Mouse (Mus musculus) neutrophil, adult 5-6 weeks (primary cell): ENCODE data around the gene Adam25. TPM values are rescaled to one million over a fixed set of nuclear protein-coding genes. Genes with fewer than 3 reads are reported as not detected.
"Not testable (repeated sequence)": the region's sequence is repeated elsewhere in the genome, so short reads cannot be mapped to it uniquely, and the experiment has no call there.

Experiments
- ATAC-seq: fragments of 151-379, 151-347 bp; 2 replicates; pipeline ENCODE4 v1.8.0; 2017; ENCODE audit warnings: mild to moderate bottlenecking, moderate TSS enrichment; ENCODE audit not compliant: insufficient number of reproducible peaks, poor library complexity, low FRiP score, severe bottlenecking; ENCODE audit errors: extremely low read depth
- total RNA-seq: library from RNA; stranded (forward); fragments of 200-1000 nt; gene quantifications from 2 replicates; pipeline ENCODE4 v1.2.3, GENCODE M21; 2017

The Adam25 gene
- total RNA-seq, result not detected in 2 replicates

- not testable (repeated sequence) for ATAC-seq
Measured at GRCm38 (mm10) chr8:40751908-40752307, at the start of gene Adam25. Gene Adam25, plus strand, starts transcription at chr8:40752208.

- ATAC-seq, result not testable (repeated sequence)
Measured at GRCm38 (mm10) chr8:40715406-40715805, 36.6 kb upstream of the Adam25 start.

GRCm38 (mm10) chr8:40715986-40716385 lies 36.0 kb upstream of the Adam25 start:
- no peak for ATAC-seq

GRCm38 (mm10) chr8:40783320-40783719 lies 31.3 kb downstream of the Adam25 start:
- ATAC-seq, result no peak

- not testable (repeated sequence) for ATAC-seq
Measured at GRCm38 (mm10) chr8:40792973-40793372, 41.0 kb downstream of the Adam25 start, which contains the start of gene Adam20. Gene Adam20, plus strand, starts transcription at chr8:40793273.

GRCm38 (mm10) chr8:40803379-40804079 lies 51.5 kb downstream of the Adam25 start:
- ATAC-seq, result no peak

Other genes with a start within 250 kb of the Adam25 start
- gene Adam24, start 77.1 kb upstream of the Adam25 start, total RNA-seq, result not detected in 2 replicates
- not detected in 2 replicates for gene Adam20, start 41.1 kb downstream of the Adam25 start, total RNA-seq
- gene Adam39, start 70.8 kb downstream of the Adam25 start, total RNA-seq, result 0.23 TPM in 1 of 2 replicates, not detected in the other